Mouse (Mus musculus): ENCODE data around the gene Ap5b1.

Gene Ap5b1

DNA sequence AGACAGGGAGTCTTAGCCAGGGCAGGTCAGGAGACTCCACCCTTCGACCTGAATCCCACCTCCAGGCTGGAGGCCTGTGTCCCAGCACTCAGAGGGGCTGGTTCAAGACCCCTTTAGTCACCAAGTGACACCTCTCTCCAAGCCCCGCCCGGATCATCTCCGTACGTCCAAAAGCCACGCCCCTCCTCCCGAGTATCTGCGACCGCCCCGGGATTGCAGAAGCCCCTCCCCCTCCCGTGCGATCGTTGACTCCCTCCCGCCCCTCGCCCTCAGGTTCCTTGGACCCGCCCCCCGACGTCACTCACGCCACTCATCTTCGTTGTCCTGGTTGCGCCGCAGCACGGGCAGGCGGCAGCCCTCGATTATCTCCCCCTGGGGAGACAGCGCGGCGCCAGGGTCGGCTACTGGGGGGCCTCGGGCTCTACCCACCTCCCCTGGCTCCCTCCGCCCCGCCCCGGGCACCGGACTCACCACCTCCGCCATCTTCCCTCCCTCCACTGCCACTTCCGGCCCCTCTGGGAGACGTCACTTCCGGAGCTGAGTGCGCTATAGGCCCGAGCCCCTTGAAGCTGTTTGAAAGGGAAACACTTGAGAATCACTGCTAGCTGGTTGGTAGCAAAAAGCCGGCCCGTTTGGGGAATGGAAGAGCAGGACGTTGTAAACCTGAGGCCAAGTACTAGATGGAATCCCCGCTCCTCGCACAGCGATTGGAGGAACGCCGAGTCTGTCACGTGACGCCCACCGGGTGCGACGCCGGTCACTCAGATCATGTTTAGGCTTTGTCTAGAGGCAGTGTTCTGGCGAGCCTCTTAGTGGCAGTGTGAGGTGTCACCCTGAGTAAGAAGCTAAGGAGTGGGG, 42.0 kb downstream of the Ap5b1 start, which contains the start of gene Kat5:
Kat5 (minus strand) TSS at position 691 of the 858 bp plus-strand sequence.
- peak; percentile 62 for DNase-seq (ENCODE audit: low spot score)

- DNase-seq (ENCODE audit: low spot score), result no peak
These were observed 44.1 kb downstream of the Ap5b1 start for GRCm38 (mm10) chr19:5611973-5612372.

GRCm38 (mm10) chr19:5612762-5613411, 45.1 kb downstream of the Ap5b1 start:
- DNase-seq (ENCODE audit: low spot score), result no peak

- no peak for DNase-seq (ENCODE audit: low spot score)
These were observed 47.1 kb downstream of the Ap5b1 start for GRCm38 (mm10) chr19:5614953-5615352.

- DNase-seq (ENCODE audit: low spot score), result no peak
These were observed 52.2 kb downstream of the Ap5b1 start for GRCm38 (mm10) chr19:5620007-5620406.
